Mouse (Mus musculus) forebrain, embryonic 12.5 days (tissue): Measurements from ENCODE around the gene Lingo1. TPM values are rescaled to one million over a fixed set of nuclear protein-coding genes. Genes with fewer than 3 reads are reported as not detected.

Source experiments
- ATAC-seq: fragments of 200-750 bp; cut with Nextera tagmentation; 2 replicates; pipeline ENCODE4 v1.8.0; 2017; ENCODE audit warnings: moderate TSS enrichment; ENCODE audit not compliant: low FRiP score
- H3K27ac ChIP-seq: fragments of 300-500 bp; sonication (generic); 2 replicates; pipeline ENCODE4 v1.5.1; 2016; ENCODE audit warnings: mild to moderate bottlenecking
- H3K27me3 ChIP-seq: fragments of 300-500 bp; sonication (generic); 2 replicates; pipeline ENCODE4 v1.6.1; 2016; ENCODE audit warnings: mild to moderate bottlenecking
- H3K36me3 ChIP-seq: fragments of 300-500 bp; sonication (generic); replicated peaks from 2 replicates; pipeline ENCODE4 v1.6.1; 2016; ENCODE audit warnings: mild to moderate bottlenecking
- H3K4me1 ChIP-seq: fragments of 300-500 bp; sonication (generic); 2 replicates; pipeline ENCODE4 v1.6.1; 2016
- H3K4me2 ChIP-seq: fragments of 300-500 bp; sonication (generic); 2 replicates; pipeline ENCODE4 v1.6.1; 2016; ENCODE audit warnings: mild to moderate bottlenecking, moderate library complexity
- H3K4me3 ChIP-seq: fragments of 300-500 bp; sonication (generic); replicated peaks from 2 replicates; pipeline ENCODE4 v1.5.1; 2016; ENCODE audit warnings: mild to moderate bottlenecking
- H3K9ac ChIP-seq: fragments of 300-500 bp; sonication (generic); 2 replicates; pipeline ENCODE4 v1.6.1; 2016; ENCODE audit warnings: mild to moderate bottlenecking
- H3K9me3 ChIP-seq: fragments of 300-500 bp; sonication (generic); 2 replicates; pipeline ENCODE4 v1.6.1; 2016
- WGBS: fragments of 180-500 bp; shearing (Covaris S2); methylation state at CpG from one replicate; pipeline ENCODE4 v1.1.7; 2016; 5-methylcytosine and 5-hydroxymethylcytosine counted together
- polyA plus RNA-seq: library from polyadenylated mRNA; unstranded; fragments of >200 nt; fragmentation: Nextera tagmentation; extraction: Ambion mirVana; gene quantifications from 2 replicates; pipeline ENCODE4 v1.2.1, GENCODE M21; 2016

The Lingo1 gene
- polyA plus RNA-seq, 1 experiment from 2014 or later, result 10.5 TPM

GRCm38 (mm10) chr9:56686339-56687144 is 109.7 kb downstream of the Lingo1 start:
- Histone ChIP-seq H3K27me3 (peaks cover 32% of the 10 kb centered on the region), H3K9me3 (no peaks in the 10 kb centered on the region), H3K4me1 (peaks cover 17% of the 10 kb centered on the region), H3K4me3 (no peak overlapping the region), H3K36me3 (no peaks in the 10 kb centered on the region), H3K4me2 (no peak overlapping the region), H3K9ac (no peak overlapping the region), H3K27ac (no peak overlapping the region)
- WGBS, result 66% methylated on average over 14 of the region's 14 CpGs
- peak; percentile 75; the same call in 1 of the 2 replicates for ATAC-seq

- peaks cover 53% of the 10 kb centered on the region for H3K27me3 ChIP-seq
- peaks cover 12% of the 10 kb centered on the region for H3K4me1 ChIP-seq
- no peaks in the 10 kb centered on the region for H3K36me3 ChIP-seq
- H3K9ac ChIP-seq, result no peak overlapping the region
- no peak overlapping the region for H3K4me2 ChIP-seq
- H3K27ac ChIP-seq, result no peak overlapping the region
- H3K4me3 ChIP-seq, result no peak overlapping the region
- ATAC-seq, result no peak
- 30% methylated on average over 4 of the region's 4 CpGs for WGBS
- 0 out of 2 replicates have a peak, but pooled peaks cover 3% of the 10 kb centered on the region for H3K9me3 ChIP-seq
These were observed 113.4 kb downstream of the Lingo1 start for GRCm38 (mm10) chr9:56682826-56683225.

DNA sequence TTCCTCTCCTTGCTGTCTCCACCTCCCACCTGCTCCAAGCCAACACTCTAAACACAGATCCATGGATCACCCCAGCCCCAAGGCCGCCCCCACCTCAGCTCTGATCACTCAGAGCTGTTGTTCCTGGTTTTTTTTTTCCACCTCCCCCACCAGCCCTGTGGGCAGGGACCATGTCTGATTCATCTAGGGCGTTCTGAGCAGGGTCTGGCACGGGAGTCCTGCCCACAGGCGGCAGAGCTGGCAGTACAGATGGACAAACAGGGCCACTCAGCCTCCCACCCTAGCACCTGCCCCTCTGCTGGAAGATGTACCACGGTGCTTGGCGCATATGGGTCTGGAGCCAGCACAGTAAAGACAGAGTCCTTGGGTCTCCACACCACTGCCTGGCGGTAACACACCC is 114.3 kb downstream of the Lingo1 start:
- H3K27ac ChIP-seq, result no peak overlapping the region
- no peak for ATAC-seq
- 84% methylated on average over 7 of the region's 7 CpGs for WGBS
- H3K4me3 ChIP-seq, result no peak overlapping the region
- no peak overlapping the region for H3K9ac ChIP-seq
- 0 out of 2 replicates have a peak, but pooled peaks cover 3% of the 10 kb centered on the region for H3K9me3 ChIP-seq
- no peaks in the 10 kb centered on the region for H3K36me3 ChIP-seq
- no peak overlapping the region for H3K4me2 ChIP-seq
- H3K4me1 ChIP-seq, result peaks cover 8% of the 10 kb centered on the region
- H3K27me3 ChIP-seq, result peaks cover 44% of the 10 kb centered on the region

- peaks cover 31% of the 10 kb centered on the region for H3K27me3 ChIP-seq
- no peak for ATAC-seq
- no peak overlapping the region for H3K27ac ChIP-seq
- H3K4me1 ChIP-seq, result peaks cover 2% of the 10 kb centered on the region; the same call in 1 of the 2 replicates
- no peak overlapping the region for H3K9ac ChIP-seq
- 88% methylated on average over 22 of the region's 22 CpGs for WGBS
- H3K4me3 ChIP-seq, result no peak overlapping the region
- 0 out of 2 replicates have a peak, but pooled peaks cover 3% of the 10 kb centered on the region for H3K9me3 ChIP-seq
- no peak overlapping the region for H3K4me2 ChIP-seq
- no peaks in the 10 kb centered on the region for H3K36me3 ChIP-seq
These were observed 117.2 kb downstream of the Lingo1 start for GRCm38 (mm10) chr9:56678929-56679681.

DNA sequence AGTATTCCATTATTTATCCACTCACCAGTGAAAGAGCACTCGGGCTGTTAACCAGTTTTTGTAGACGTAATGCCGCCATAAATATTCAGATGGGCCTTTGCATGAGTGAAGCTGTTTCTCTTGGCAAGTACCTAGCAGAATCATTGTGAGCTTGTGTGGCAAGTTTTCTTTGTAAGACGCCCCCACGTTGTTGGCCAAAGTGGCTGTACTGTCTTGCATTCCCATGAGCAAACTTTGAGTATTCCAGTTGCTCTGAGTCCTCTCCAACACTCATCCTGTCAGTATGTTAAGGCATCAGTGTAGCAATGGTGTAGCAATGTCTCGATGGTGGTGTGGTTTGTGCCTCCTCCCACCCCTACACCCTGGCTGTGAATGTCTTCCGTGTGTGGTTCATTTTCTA is 120.6 kb downstream of the Lingo1 start:
- no peaks in the 10 kb centered on the region for H3K36me3 ChIP-seq
- H3K4me3 ChIP-seq, result no peak overlapping the region
- peaks cover 13% of the 10 kb centered on the region; the same call in 1 of the 2 replicates for H3K27me3 ChIP-seq
- H3K9me3 ChIP-seq, result 0 out of 2 replicates have a peak, but pooled peaks cover 3% of the 10 kb centered on the region
- H3K9ac ChIP-seq, result no peak overlapping the region
- no peak overlapping the region for H3K4me2 ChIP-seq
- ATAC-seq, result no peak
- 94% methylated on average over 7 of the region's 7 CpGs for WGBS
- H3K27ac ChIP-seq, result no peak overlapping the region
- H3K4me1 ChIP-seq, result no peaks in the 10 kb centered on the region

GRCm38 (mm10) chr9:56669605-56670221 is 126.6 kb downstream of the Lingo1 start:
- no peak overlapping the region for H3K4me3 ChIP-seq
- no peaks in the 10 kb centered on the region for H3K36me3 ChIP-seq
- H3K4me2 ChIP-seq, result no peak overlapping the region
- no peaks in the 10 kb centered on the region for H3K9me3 ChIP-seq
- H3K27me3 ChIP-seq, result no peaks in the 10 kb centered on the region
- no peak overlapping the region for H3K9ac ChIP-seq
- no peak for ATAC-seq
- peaks cover 6% of the 10 kb centered on the region; the same call in 1 of the 2 replicates for H3K4me1 ChIP-seq
- WGBS, result 56% methylated on average over 11 of the region's 11 CpGs
- H3K27ac ChIP-seq, result no peak overlapping the region

- H3K27ac ChIP-seq, result no peak overlapping the region
- no peaks in the 10 kb centered on the region for H3K9me3 ChIP-seq
- WGBS, result 82% methylated on average over 5 of the region's 5 CpGs
- no peak overlapping the region for H3K9ac ChIP-seq
- no peaks in the 10 kb centered on the region for H3K36me3 ChIP-seq
- H3K27me3 ChIP-seq, result peaks cover 10% of the 10 kb centered on the region; the same call in 1 of the 2 replicates
- no peak overlapping the region for H3K4me3 ChIP-seq
- no peak for ATAC-seq
- no peak overlapping the region for H3K4me2 ChIP-seq
- H3K4me1 ChIP-seq, result no peaks in the 10 kb centered on the region
These were observed 132.1 kb downstream of the Lingo1 start for GRCm38 (mm10) chr9:56664136-56664535.

DNA sequence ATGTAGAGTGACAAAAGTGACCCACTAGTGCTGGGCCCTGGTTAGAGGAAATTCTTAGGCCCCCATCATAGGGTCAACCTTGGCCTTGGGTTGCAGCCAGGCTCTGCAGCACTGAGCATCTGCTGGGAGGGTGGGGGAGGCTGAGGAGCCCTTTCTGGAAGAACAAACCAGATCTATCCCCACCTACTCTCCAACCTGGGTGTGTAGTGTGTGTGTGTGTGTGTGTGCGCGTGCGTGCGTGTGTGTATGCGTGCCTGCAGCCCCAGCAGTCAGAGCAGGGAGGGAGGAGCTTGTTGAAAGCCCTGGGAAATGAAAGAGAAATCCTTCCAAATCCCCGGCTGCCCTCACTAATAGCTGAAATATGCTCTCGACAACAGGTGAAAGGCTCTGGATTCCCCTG is 133.3 kb downstream of the Lingo1 start:
- Histone ChIP-seq H3K4me2 (no peak overlapping the region), H3K27me3 (peaks cover 10% of the 10 kb centered on the region; the same call in 1 of the 2 replicates), H3K4me1 (no peaks in the 10 kb centered on the region), H3K4me3 (no peak overlapping the region), H3K27ac (no peak overlapping the region), H3K36me3 (no peaks in the 10 kb centered on the region), H3K9ac (no peak overlapping the region), H3K9me3 (no peaks in the 10 kb centered on the region)
- ATAC-seq, result no peak
- WGBS, result 75% methylated on average over 7 of the region's 7 CpGs

GRCm38 (mm10) chr9:56662405-56662804 is 133.9 kb downstream of the Lingo1 start:
- H3K27me3 ChIP-seq, result peaks cover 10% of the 10 kb centered on the region; the same call in 1 of the 2 replicates
- H3K9ac ChIP-seq, result no peak overlapping the region
- no peak overlapping the region for H3K27ac ChIP-seq
- H3K9me3 ChIP-seq, result no peaks in the 10 kb centered on the region
- H3K36me3 ChIP-seq, result no peaks in the 10 kb centered on the region
- ATAC-seq, result no peak
- no peak overlapping the region for H3K4me2 ChIP-seq
- no peak overlapping the region for H3K4me3 ChIP-seq
- no peaks in the 10 kb centered on the region for H3K4me1 ChIP-seq
- 75% methylated on average over 3 of the region's 3 CpGs for WGBS

GRCm38 (mm10) chr9:56661217-56661840 is 134.9 kb downstream of the Lingo1 start:
- Histone ChIP-seq H3K36me3 (no peaks in the 10 kb centered on the region), H3K27ac (no peak overlapping the region), H3K9me3 (no peaks in the 10 kb centered on the region), H3K9ac (no peak overlapping the region), H3K4me3 (no peak overlapping the region), H3K27me3 (peaks cover 10% of the 10 kb centered on the region; the same call in 1 of the 2 replicates), H3K4me1 (no peaks in the 10 kb centered on the region), H3K4me2 (no peak overlapping the region)
- 86% methylated on average over 3 of the region's 3 CpGs for whole genome bisulfite sequencing
- ATAC-seq, result no peak

DNA sequence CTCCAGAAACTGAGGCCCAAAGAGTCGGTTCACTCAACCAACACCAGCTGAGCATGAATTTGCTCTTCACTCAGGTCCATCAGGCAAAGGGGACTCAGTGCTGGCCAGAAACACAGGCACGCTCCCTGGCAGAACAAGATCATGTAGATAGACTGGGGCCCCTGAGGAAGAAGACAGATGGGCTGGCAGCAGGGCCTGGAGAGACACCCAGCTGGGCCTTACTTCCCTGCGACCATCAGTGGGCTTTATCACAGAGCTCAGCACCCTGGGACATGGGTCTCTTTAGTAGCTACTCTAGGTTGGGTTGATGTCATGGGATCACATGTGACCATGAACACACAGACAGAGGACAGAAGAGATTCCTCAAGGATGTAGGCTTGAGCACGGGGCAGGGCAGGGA is 137.7 kb downstream of the Lingo1 start:
- no peaks in the 10 kb centered on the region for H3K9me3 ChIP-seq
- H3K9ac ChIP-seq, result no peak overlapping the region
- H3K4me3 ChIP-seq, result no peak overlapping the region
- H3K4me2 ChIP-seq, result no peak overlapping the region
- 0 out of 2 replicates have a peak overlapping the region, but pooled peaks have one; percentile 1 for H3K27ac ChIP-seq
- ATAC-seq, result no peak
- 90% methylated on average over 4 of the region's 4 CpGs for WGBS
- peaks cover 24% of the 10 kb centered on the region; the same call in 1 of the 2 replicates for H3K27me3 ChIP-seq
- peaks cover 8% of the 10 kb centered on the region for H3K4me1 ChIP-seq
- H3K36me3 ChIP-seq, result no peaks in the 10 kb centered on the region

DNA sequence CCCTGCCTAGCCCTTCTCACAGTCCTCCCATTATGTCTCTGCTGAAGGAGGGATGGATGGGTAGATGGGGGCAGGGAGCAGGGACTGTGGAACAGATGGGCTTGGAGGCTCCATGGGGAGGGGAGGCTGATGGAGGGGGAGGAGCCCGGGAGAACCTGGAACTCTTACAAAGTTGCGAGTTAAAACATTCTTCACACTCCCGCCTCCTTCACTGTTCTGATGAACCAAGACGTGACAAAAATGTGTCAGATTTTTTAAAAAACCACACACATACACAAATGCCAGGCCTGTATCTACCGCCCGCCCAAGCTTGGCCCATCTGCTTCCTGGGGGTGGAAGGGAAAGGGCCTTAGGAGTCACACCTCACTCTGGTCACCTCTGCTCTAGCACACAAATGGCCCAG is 138.3 kb downstream of the Lingo1 start:
- Histone ChIP-seq H3K4me1 (peaks cover 8% of the 10 kb centered on the region), H3K9ac (no peak overlapping the region), H3K36me3 (no peaks in the 10 kb centered on the region), H3K4me2 (no peak overlapping the region), H3K27ac (no peak overlapping the region), H3K9me3 (no peaks in the 10 kb centered on the region), H3K27me3 (peaks cover 24% of the 10 kb centered on the region; the same call in 1 of the 2 replicates), H3K4me3 (no peak overlapping the region)
- no peak for ATAC-seq
- WGBS, result 81% methylated on average over 6 of the region's 6 CpGs
